Comparison of ENCODE assay signal across 8 mouse cellular contexts in the genomic region with DNA sequence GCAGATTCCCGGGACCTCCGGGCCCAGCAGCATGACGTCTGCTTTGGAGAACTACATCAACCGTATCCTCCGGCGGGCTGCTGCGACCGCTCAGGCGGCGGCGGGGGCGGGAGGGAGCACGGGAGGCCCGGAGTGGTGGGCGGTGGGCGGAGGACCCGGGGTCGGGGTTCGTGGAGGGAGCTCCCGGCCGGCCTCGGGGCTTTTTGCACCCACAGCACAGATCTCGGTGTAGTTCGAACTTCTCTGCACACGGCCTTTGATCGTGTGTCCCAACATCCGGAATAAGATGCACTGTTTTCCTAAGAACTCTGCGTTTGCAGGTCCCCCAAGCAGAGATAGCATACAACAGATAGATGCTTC. TPM values are rescaled to one million over a fixed set of nuclear protein-coding genes. Genes with fewer than 3 reads are reported as not detected.
DNase-seq lines count a peak whose midpoint lies in the region; ATAC-seq and TF ChIP-seq lines count a peak whose summit lies in the region.

No protein-coding gene starts in this region.

- H3K4me1 ChIP-seq in heart, postnatal 0 days (ENCODE audit: control insufficient read depth, insufficient read depth): peaks cover 11% of the 10 kb centered on the region; the same call in 1 of the 2 replicates
- H3K4me1 ChIP-seq in bone marrow, adult 2 months (ENCODE audit: control insufficient read depth, insufficient read depth, low read length): no peaks in the 10 kb centered on the region
- H3K4me1 ChIP-seq in hindbrain, embryonic 13.5 days (replicated peaks): peaks cover 25% of the 10 kb centered on the region
- H3K4me1 ChIP-seq in midbrain, embryonic 15.5 days: peaks cover 19% of the 10 kb centered on the region

- H3K27me3 ChIP-seq in heart, postnatal 0 days (ENCODE audit: control insufficient read depth, insufficient read depth, low read length): no peaks in the 10 kb centered on the region
- H3K27me3 ChIP-seq in hindbrain, embryonic 13.5 days: no peaks in the 10 kb centered on the region
- H3K27me3 ChIP-seq in midbrain, embryonic 15.5 days (replicated peaks): no peaks in the 10 kb centered on the region

- DNase-seq in heart, postnatal 0 days (ENCODE audit: low spot score): no peak
- DNase-seq in heart, postnatal 36 days: no peak
- no peak for DNase-seq in left cerebral cortex, adult 8-10 months (ENCODE audit: low spot score in 2 of 2)
- DNase-seq in left cerebral cortex, adult 11 months (ENCODE audit: low spot score): no peak

- no peak for TF ChIP-seq CTCF in heart, postnatal 0 days (IDR thresholded peaks at IDR 0.05; ENCODE audit: low read depth)
- TF ChIP-seq CTCF in bone marrow, adult 2 months (IDR thresholded peaks at IDR 0.05; ENCODE audit: control insufficient read depth, insufficient read depth, low read length): no peak

- H3K9me3 ChIP-seq in heart, postnatal 0 days (replicated peaks; ENCODE audit: control insufficient read depth, low read length): no peaks in the 10 kb centered on the region
- H3K9me3 ChIP-seq in hindbrain, embryonic 13.5 days: no peaks in the 10 kb centered on the region
- H3K9me3 ChIP-seq in midbrain, embryonic 15.5 days: no peaks in the 10 kb centered on the region

- H3K4me3 ChIP-seq in heart, postnatal 0 days (ENCODE audit: low read depth, low read length): peak overlapping the region; percentile 98
- peak overlapping the region; percentile 75 for H3K4me3 ChIP-seq in bone marrow, adult 2 months (replicated peaks; ENCODE audit: control insufficient read depth, low read depth, low read length)
- H3K4me3 ChIP-seq in hindbrain, embryonic 13.5 days: peak overlapping the region; percentile 79
- H3K4me3 ChIP-seq in midbrain, embryonic 15.5 days: peak overlapping the region; percentile 92

- TF ChIP-seq POLR2A in bone marrow, adult 2 months (IDR thresholded peaks at IDR 0.05; ENCODE audit: borderline replicate concordance, control insufficient read depth, low read depth, low read length): no peak

- intact Hi-C loops in heart, postnatal 36 days (cut with DNase I): no loop called here

- H3K27ac ChIP-seq in heart, postnatal 0 days (ENCODE audit: low read depth): peak overlapping the region; percentile 96
- peak overlapping the region; percentile 29; the same call in 1 of the 2 replicates for H3K27ac ChIP-seq in bone marrow, adult 2 months (ENCODE audit: control insufficient read depth, insufficient read depth, low read depth, low read length, poor library complexity)
- peak overlapping the region; percentile 96 for H3K27ac ChIP-seq in hindbrain, embryonic 13.5 days
- peak overlapping the region; percentile 95 for H3K27ac ChIP-seq in midbrain, embryonic 15.5 days

- peak overlapping the region; percentile 95 for H3K9ac ChIP-seq in heart, postnatal 0 days (replicated peaks; ENCODE audit: low read depth, low read length)
- peak overlapping the region; percentile 95 for H3K9ac ChIP-seq in hindbrain, embryonic 13.5 days
- H3K9ac ChIP-seq in midbrain, embryonic 15.5 days: peak overlapping the region; percentile 97

- peak overlapping the region; percentile 79 for H3K4me2 ChIP-seq in heart, postnatal 0 days (ENCODE audit: low read depth, low read length)
- H3K4me2 ChIP-seq in hindbrain, embryonic 13.5 days: peak overlapping the region; percentile 65
- peak overlapping the region; percentile 62 for H3K4me2 ChIP-seq in midbrain, embryonic 15.5 days

- TF ChIP-seq EP300 in heart, postnatal 0 days (IDR thresholded peaks at IDR 0.05; ENCODE audit: low read depth): no peak

- under 1% methylated on average over 27 of the region's 28 CpGs for WGBS in heart, postnatal 0 days
- 1% methylated on average over 28 of the region's 28 CpGs for WGBS in bone marrow, adult 2 months
- WGBS in hindbrain, embryonic 13.5 days: 0% methylated on average over 28 of the region's 28 CpGs
- WGBS in midbrain, embryonic 15.5 days: under 1% methylated on average over 28 of the region's 28 CpGs

- no peak for ATAC-seq in heart, postnatal 0 days (ENCODE audit: insufficient read depth, low read depth)
- ATAC-seq in hindbrain, embryonic 13.5 days (ENCODE audit: low FRiP score): no peak; the same call in 1 of the 2 replicates
- no peak for ATAC-seq in midbrain, embryonic 15.5 days (replicated peaks)
- ATAC-seq in megakaryocyte progenitor cell, adult 5-6 weeks (replicated peaks; ENCODE audit: poor library complexity): no peak; the same call in 1 of the 2 replicates

- H3K36me3 ChIP-seq in heart, postnatal 0 days (replicated peaks; ENCODE audit: control insufficient read depth, insufficient read depth, low read length): peaks cover 21% of the 10 kb centered on the region
- peaks cover 23% of the 10 kb centered on the region for H3K36me3 ChIP-seq in hindbrain, embryonic 13.5 days
- peaks cover 6% of the 10 kb centered on the region; the same call in 1 of the 2 replicates for H3K36me3 ChIP-seq in midbrain, embryonic 15.5 days (replicated peaks)

RNA-seq across cellular contexts. Expression of gene Lsm8, which starts 0.3 kb away (rescaled TPM):
- 39.8 and 71.5 TPM in 2 replicates for total RNA-seq in heart, postnatal 0 days (2014; rRNA removed; ENCODE audit: low replicate concordance)
- polyA plus RNA-seq in heart, postnatal 0 days (2015; fragmentation: Nextera tagmentation; extraction: Ambion mirVana): 109 and 121 TPM in 2 replicates
- 10 to 100 TPM; 19.9 to 23.4 TPM for total RNA-seq in heart, postnatal 36 days (2021)
- polyA plus RNA-seq in bone marrow, adult 2 months (2011; ENCODE audit: insufficient read depth, insufficient read length, low replicate concordance, missing spikeins): 24.3 and 34.4 TPM in 2 replicates
- 127 and 139 TPM in 2 replicates for polyA plus RNA-seq in hindbrain, embryonic 13.5 days (2015; fragmentation: Nextera tagmentation; extraction: Ambion mirVana)
- polyA plus RNA-seq in midbrain, embryonic 15.5 days (2015; fragmentation: Nextera tagmentation; extraction: Ambion mirVana): 97.7 and 105 TPM in 2 replicates
- 10 to 100 TPM; 24.8 to 29.7 (median 27.5) TPM for total RNA-seq in left cerebral cortex, adult 8-10 months (2022)
- 104 and 106 TPM in 2 replicates for total RNA-seq in megakaryocyte progenitor cell, adult 5-6 weeks (2015)
- 114 and 127 TPM in 2 replicates for total RNA-seq in megakaryocyte progenitor cell, adult 5-6 weeks (2017)

RNA-seq across cellular contexts. Expression of gene Ankrd7, which starts 17.4 kb away (rescaled TPM):
- total RNA-seq in heart, postnatal 0 days (2014; rRNA removed; ENCODE audit: low replicate concordance): not detected in 2 replicates
- not detected in 2 replicates for polyA plus RNA-seq in heart, postnatal 0 days (2015; fragmentation: Nextera tagmentation; extraction: Ambion mirVana)
- total RNA-seq in heart, postnatal 36 days (2021): not detected
- polyA plus RNA-seq in bone marrow, adult 2 months (2011; ENCODE audit: insufficient read depth, insufficient read length, low replicate concordance, missing spikeins): 1.1 and 1.3 TPM in 2 replicates
- 0.17 TPM in 1 of 2 replicates, not detected in the other for polyA plus RNA-seq in hindbrain, embryonic 13.5 days (2015; fragmentation: Nextera tagmentation; extraction: Ambion mirVana)
- polyA plus RNA-seq in midbrain, embryonic 15.5 days (2015; fragmentation: Nextera tagmentation; extraction: Ambion mirVana): not detected in 2 replicates
- not detected for total RNA-seq in left cerebral cortex, adult 8-10 months (2022)
- total RNA-seq in megakaryocyte progenitor cell, adult 5-6 weeks (2015): 0.39 TPM in 1 of 2 replicates, not detected in the other
- total RNA-seq in megakaryocyte progenitor cell, adult 5-6 weeks (2017): not detected in 2 replicates

Comparison
In these comparisons a context has a peak if more than half of its experiments do, and no peak if none do; other contexts are left out.
1. H3K27ac ChIP-seq: peak in every context shown above with its lines; median percentile 96 in heart, postnatal 0 days; 96 in hindbrain, embryonic 13.5 days; 95 in midbrain, embryonic 15.5 days; 29 in bone marrow, adult 2 months.